Mouse (Mus musculus) left cerebral cortex, postnatal 4 days (tissue): ENCODE results near the gene Synpo2l. TPM values are rescaled to one million over a fixed set of nuclear protein-coding genes. Genes with fewer than 3 reads are reported as not detected.
A peak's percentile ranks its signal among the peaks of the same experiment; 100 is the strongest.
"Not testable (repeated sequence)": the region's sequence is repeated elsewhere in the genome, so short reads cannot be mapped to it uniquely, and the experiment has no call there.

Experiments used
- DNase-seq: peaks from one replicate; pipeline ENCODE4 v3.0.0-alpha.2; 2022
- intact Hi-C: fragments of 180-260 bp; cut with DNase I; formaldehyde crosslinking; loops from one replicate; pipeline ENCODE4 v1.15.1; 2025
- total RNA-seq, 2 experiments: library from RNA; stranded (reverse); gene quantifications; 2 replicates each; pipeline ENCODE4 v1.2.3; 2021

The Synpo2l gene
- under 1 TPM; 0.16 to 0.28 TPM for total RNA-seq

GRCm38 (mm10) chr14:20668154-20668810 is at the start of gene Synpo2l:
Synpo2l (minus strand) TSS chr14:20668354.
- no peak for DNase-seq
- intact Hi-C loops = no loop called here

DNA sequence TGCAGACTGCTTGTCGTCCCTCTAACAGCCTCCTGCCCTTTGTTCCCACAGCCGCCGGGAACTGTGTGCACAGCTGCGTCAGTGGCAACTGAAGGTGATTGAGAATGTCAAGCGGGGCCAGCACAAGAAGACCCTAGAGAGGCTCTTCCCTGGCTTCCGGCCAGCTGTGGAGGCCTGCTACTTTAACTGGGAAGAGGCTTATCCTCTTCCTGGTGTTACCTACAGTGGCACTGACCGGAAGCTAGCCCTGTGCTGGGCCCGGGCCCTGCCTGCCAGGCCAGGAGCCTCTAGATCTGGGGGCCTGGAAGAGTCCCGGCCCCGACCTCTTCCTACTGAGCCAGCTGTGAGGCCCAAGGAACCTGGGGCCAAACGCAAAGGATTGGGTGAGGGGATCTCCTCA is 45.7 kb upstream of the Synpo2l start:
- intact Hi-C loops = no loop called here
- no peak for DNase-seq

DNA sequence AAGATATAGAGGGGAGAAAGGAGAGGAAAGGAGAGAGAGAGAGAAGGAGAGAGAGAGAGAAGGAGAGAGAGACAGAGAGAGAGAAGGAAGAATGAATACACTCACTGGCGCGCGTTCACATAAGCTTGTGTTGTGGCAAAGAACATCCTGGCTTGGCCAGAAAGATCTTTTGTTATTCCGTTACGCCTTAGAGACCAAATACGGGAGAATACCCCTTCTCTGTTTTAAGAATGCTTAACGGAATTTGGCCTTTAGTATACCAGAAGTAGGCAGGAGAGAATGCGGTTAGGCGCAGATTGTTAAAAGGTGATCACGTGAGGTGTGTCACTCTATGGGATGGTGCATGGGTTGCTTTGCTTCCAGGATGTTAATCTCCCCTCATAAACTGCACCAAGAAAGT is 40.1 kb upstream of the Synpo2l start:
- DNase-seq = no peak
- intact Hi-C loops = no loop called here

- DNase-seq = peak; percentile 89
- intact Hi-C loops = no loop called here
Measured at GRCm38 (mm10) chr14:20707201-20708190, 39.3 kb upstream of the Synpo2l start, which contains the start of gene Zswim8. Zswim8 (plus strand) TSS chr14:20707552.

- intact Hi-C loops, DNase-seq: not testable (repeated sequence)
Measured at GRCm38 (mm10) chr14:20703461-20703860, 35.3 kb upstream of the Synpo2l start.

DNA sequence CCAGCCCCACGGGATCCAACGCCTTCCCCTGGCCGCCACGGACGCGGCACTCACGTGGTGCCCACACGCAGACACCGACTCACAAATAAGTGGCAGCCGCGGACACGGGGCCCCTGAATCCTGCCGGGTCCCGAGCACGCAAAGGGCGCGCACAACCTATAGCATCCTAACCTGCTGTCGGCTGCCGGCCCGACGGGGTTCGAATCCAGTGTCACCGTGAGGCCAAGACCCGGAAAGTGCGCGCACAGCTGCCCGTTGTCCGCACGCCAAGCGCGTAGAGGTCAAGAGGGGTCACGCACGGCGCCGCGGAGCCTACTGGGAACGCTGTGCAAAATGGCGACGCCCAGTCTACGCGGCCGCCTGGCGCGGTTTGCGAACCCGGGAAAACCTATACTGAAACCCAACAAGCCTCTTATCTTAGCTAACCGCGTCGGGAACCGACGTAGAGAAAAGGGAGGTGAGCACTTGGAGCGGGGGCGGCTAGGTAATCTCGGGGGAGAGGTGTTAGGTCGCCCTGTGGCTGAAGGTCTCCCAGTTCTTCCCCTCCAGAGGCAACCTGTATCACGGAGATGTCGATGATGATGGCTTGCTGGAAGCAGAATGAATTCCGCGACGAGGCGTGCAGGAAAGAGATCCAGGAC is 34.7 kb upstream of the Synpo2l start, which contains the start of gene Chchd1:
Chchd1 (plus strand) TSS at position 266 of the 641 bp plus-strand sequence.
- peak; percentile 91 for DNase-seq
- intact Hi-C loops = no loop called here

- no peak for DNase-seq
Measured at GRCm38 (mm10) chr14:20702096-20702740, 34.1 kb upstream of the Synpo2l start.

DNA sequence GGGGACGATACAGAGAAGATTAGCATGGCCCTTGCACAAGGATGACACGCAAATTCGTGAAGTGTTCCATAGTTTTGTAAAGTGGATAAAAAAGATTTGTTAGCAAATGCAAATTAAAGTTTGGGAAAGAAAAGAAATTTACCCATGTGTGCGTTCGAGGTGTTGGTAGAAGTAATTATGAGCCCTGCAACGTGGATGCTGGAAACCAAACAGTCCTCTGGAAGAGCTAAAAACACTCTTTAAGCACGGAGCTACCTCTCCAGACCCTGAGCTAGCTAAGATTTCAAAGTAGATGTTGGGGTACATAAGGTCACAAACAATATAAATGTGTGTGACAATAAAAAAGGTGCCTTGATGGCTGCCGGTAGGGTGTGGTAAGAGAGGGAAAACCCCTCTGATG is 33.4 kb upstream of the Synpo2l start:
- no peak for DNase-seq
- intact Hi-C loops = no loop called here

More at GRCm38 (mm10) chr14:20702096-20702740, 34.1 kb upstream of the Synpo2l start:
- intact Hi-C loops = no loop called here

DNA sequence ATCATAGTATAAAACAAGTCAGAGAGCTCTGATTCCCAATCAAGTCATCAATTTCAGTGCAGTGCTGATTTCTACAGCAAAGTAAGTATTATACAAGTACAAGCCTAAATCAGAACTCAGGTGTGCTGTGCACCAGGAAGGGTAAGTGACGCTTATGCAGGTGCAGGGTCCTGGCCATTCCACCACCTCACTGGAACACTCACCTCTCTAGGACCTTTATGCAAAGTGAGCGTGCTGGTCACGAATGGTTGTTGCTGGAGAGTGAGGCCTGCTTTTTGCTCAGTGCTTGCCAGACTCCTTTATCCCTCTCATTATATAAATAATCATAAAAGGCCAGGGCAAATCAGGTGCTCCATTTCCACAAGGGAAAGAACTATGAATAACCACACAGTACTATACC is 32.2 kb upstream of the Synpo2l start:
- intact Hi-C loops = no loop called here
- DNase-seq = no peak

DNA sequence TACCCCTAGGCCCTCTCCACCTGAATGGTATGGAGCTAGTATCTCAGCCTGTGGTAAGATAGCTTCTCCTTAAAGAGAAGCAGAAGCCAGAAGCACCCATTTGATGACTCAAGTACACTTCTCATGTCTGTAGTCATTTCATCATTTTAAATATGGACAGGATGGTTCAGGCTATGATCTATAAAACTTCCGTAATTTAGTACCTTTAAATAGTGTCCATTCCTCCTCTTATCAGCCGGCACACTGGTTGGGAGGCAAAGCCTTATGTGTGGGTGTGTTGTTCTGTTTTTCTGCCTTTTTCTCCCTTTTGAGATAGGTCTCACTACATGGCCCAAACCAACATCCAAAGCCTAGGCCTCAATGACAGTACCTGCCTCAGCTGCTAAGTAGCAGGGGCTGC is 30.4 kb upstream of the Synpo2l start:
- DNase-seq = no peak
- intact Hi-C loops = no loop called here

- intact Hi-C loops = no loop called here
- DNase-seq = peak; percentile 36
Measured at GRCm38 (mm10) chr14:20696986-20697385, 28.8 kb upstream of the Synpo2l start.

DNA sequence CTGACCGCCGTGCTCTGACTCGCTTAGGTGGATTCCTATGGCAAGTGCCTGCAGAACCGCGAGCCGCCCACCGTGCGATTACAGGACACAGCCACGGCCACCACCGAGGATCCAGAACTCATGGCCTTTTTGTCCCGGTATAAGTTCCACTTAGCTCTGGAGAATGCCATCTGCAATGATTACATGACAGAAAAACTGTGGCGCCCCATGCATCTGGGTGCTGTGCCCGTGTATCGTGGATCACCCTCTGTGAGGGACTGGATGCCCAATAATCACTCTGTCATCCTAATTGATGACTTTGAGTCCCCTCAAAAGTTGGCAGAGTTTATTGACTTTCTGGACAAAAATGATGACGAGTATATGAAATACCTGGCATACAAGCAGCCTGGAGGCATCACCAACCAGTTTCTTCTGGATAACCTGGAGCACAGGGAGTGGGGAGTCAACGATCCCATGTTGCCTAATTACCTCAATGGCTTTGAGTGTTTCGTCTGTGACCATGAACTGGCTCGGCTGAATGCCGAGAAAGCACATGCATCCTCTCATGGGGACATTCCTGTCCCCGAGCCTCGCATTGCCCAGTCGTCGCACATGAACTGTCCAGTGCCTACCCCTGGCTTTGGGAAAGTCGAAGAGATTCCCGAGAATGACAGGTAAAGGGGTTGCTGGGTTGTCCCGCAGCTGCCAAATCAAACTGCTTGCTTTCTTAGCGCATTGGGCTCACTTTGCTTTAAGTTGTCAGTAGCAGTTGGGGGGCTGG is 27.8 kb upstream of the Synpo2l start:
- intact Hi-C loops = no loop called here
- peak; percentile 7 for DNase-seq

- intact Hi-C loops = no loop called here
Measured at GRCm38 (mm10) chr14:20694884-20695760, 27.0 kb upstream of the Synpo2l start, which contains the start of gene Fut11. Fut11 (plus strand) TSS chr14:20694968.

GRCm38 (mm10) chr14:20694185-20694883 is 26.2 kb upstream of the Synpo2l start:
- DNase-seq = no peak
- intact Hi-C loops = no loop called here

More at GRCm38 (mm10) chr14:20694884-20695760, 27.0 kb upstream of the Synpo2l start, which contains the start of gene Fut11:
- peak; percentile 93 for DNase-seq

GRCm38 (mm10) chr14:20693589-20694101 is 25.5 kb upstream of the Synpo2l start:
- DNase-seq = no peak
- intact Hi-C loops = no loop called here

- intact Hi-C loops = no loop called here
- DNase-seq = no peak
Measured at GRCm38 (mm10) chr14:20691772-20692171, 23.6 kb upstream of the Synpo2l start.

- intact Hi-C loops = no loop called here
- DNase-seq = no peak
Measured at GRCm38 (mm10) chr14:20689009-20689408, 20.9 kb upstream of the Synpo2l start.

- DNase-seq = no peak
- intact Hi-C loops = no loop called here
Measured at GRCm38 (mm10) chr14:20686576-20686975, 18.4 kb upstream of the Synpo2l start.
